9 mouse cellular contexts compared by ENCODE assay signal in genomic region chr5:124432398-124433012, GRCm38 (mm10). TPM values are rescaled to one million over a fixed set of nuclear protein-coding genes. Genes with fewer than 3 reads are reported as not detected.
DNase-seq lines count a peak whose midpoint lies in the region; ATAC-seq and TF ChIP-seq lines count a peak whose summit lies in the region.
"Had no signal": no experiment of that assay in that cellular context is flagged by ENCODE, and none has a peak within 500 bp of the region (broad histone marks: within the 10 kb centered on the region; RNA-seq: fewer than 3 reads in every experiment).

No protein-coding gene starts in this region.

- peaks cover 5% of the 10 kb centered on the region; the same call in 1 of the 2 replicates for H3K4me1 ChIP-seq in embryonic facial prominence, embryonic 12.5 days
- no peaks in the 10 kb centered on the region for H3K4me1 ChIP-seq in liver, embryonic 14.5 days (replicated peaks; ENCODE audit: control insufficient read depth in 2 of 2, insufficient read depth in 2 of 2, low read length in 1 of 2)
- H3K4me1 ChIP-seq: embryonic facial prominence, embryonic 15.5 days had no signal

- no peak for TF ChIP-seq EP300 in liver, embryonic 14.5 days (IDR thresholded peaks at IDR 0.05; ENCODE audit: low read depth)

- H3K4me3 ChIP-seq in embryonic facial prominence, embryonic 12.5 days = no peak overlapping the region
- H3K4me3 ChIP-seq in liver, embryonic 14.5 days (ENCODE audit: insufficient read depth in 1 of 2, low read depth in 2 of 2, low read length in 2 of 2) = no peak overlapping the region
- H3K4me3 ChIP-seq: embryonic facial prominence, embryonic 15.5 days had no signal

- no peak overlapping the region for H3K9ac ChIP-seq in embryonic facial prominence, embryonic 12.5 days
- H3K9ac ChIP-seq in liver, embryonic 14.5 days (replicated peaks) = no peak overlapping the region
- H3K9ac ChIP-seq: embryonic facial prominence, embryonic 15.5 days had no signal

- H3K27me3 ChIP-seq in embryonic facial prominence, embryonic 12.5 days = no peaks in the 10 kb centered on the region
- H3K27me3 ChIP-seq in liver, embryonic 14.5 days (ENCODE audit: control insufficient read depth, insufficient read depth, low read length) = no peaks in the 10 kb centered on the region
- H3K27me3 ChIP-seq: embryonic facial prominence, embryonic 15.5 days had no signal

- intact Hi-C loops in heart, postnatal 36 days (cut with DNase I) = loop anchor here (1.0 to 5.0 kb wide), 2 partner anchors 107 to 430 kb away; partner anchors contain the start of genes Ccdc92 and Zfp664

- peak; percentile 59; the same call in 1 of the 2 replicates for ATAC-seq in embryonic facial prominence, embryonic 12.5 days (ENCODE audit: insufficient number of reproducible peaks, insufficient read depth, low FRiP score, low TSS enrichment)
- peak; percentile 68; the same call in 1 of the 2 replicates for ATAC-seq in liver, embryonic 14.5 days (ENCODE audit: insufficient read depth)

- H3K36me3 ChIP-seq in embryonic facial prominence, embryonic 12.5 days = no peaks in the 10 kb centered on the region
- no peaks in the 10 kb centered on the region for H3K36me3 ChIP-seq in liver, embryonic 14.5 days (replicated peaks; ENCODE audit: control insufficient read depth, insufficient read depth, low read depth)
- H3K36me3 ChIP-seq: embryonic facial prominence, embryonic 15.5 days had no signal

- peak; percentile 75 for DNase-seq in CD4-positive helper T cell, adult 2 months (ENCODE audit: low read depth, low spot score)
- DNase-seq in ZHBTc4 (ENCODE audit: low read depth, low spot score) = peak; percentile 67
- peak; percentile 72 to 79 for DNase-seq in heart, postnatal 36 days
- peak; percentile 71 to 86 for DNase-seq in kidney, postnatal 25 days
- no peak for DNase-seq in liver, embryonic 14.5 days (ENCODE audit: low read depth in 3 of 3, low spot score in 3 of 3)
- DNase-seq in natural killer cell, adult 2 months (ENCODE audit: low spot score in 2 of 2) = peak; percentile 59 to 74
- DNase-seq in thymus, postnatal 14 days = peak; percentile 80

- TF ChIP-seq CTCF in liver, embryonic 14.5 days (IDR thresholded peaks at IDR 0.05; ENCODE audit: low read depth) = peak; percentile 81

- H3K9me3 ChIP-seq in embryonic facial prominence, embryonic 12.5 days = no peaks in the 10 kb centered on the region
- H3K9me3 ChIP-seq in liver, embryonic 14.5 days (ENCODE audit: control insufficient read depth, low read length) = no peaks in the 10 kb centered on the region
- H3K9me3 ChIP-seq: embryonic facial prominence, embryonic 15.5 days had no signal

- no peak overlapping the region for H3K27ac ChIP-seq in embryonic facial prominence, embryonic 12.5 days
- no peak overlapping the region for H3K27ac ChIP-seq in liver, embryonic 14.5 days
- H3K27ac ChIP-seq: embryonic facial prominence, embryonic 15.5 days had no signal

- no peak overlapping the region for H3K4me2 ChIP-seq in embryonic facial prominence, embryonic 12.5 days (replicated peaks)
- H3K4me2 ChIP-seq in liver, embryonic 14.5 days (ENCODE audit: low read depth) = no peak overlapping the region
- H3K4me2 ChIP-seq: embryonic facial prominence, embryonic 15.5 days had no signal

RNA-seq across cellular contexts. Expression of gene Sbno1, which starts 6.7 kb away (rescaled TPM):
- 94.4 and 94.7 TPM in 2 replicates for polyA plus RNA-seq in embryonic facial prominence, embryonic 12.5 days (2016; fragmentation: Nextera tagmentation; extraction: Ambion mirVana)
- 10 to 100 TPM; 65.3 to 71.7 TPM for total RNA-seq in heart, postnatal 36 days (2021)
- polyA plus RNA-seq in liver, embryonic 14.5 days (2012; rRNA removed) = 9.0 and 12.6 TPM in 2 replicates
- 34.2 and 35.1 TPM in 2 replicates for polyA plus RNA-seq in liver, embryonic 14.5 days (2014; fragmentation: Nextera tagmentation; extraction: Ambion mirVana)

RNA-seq across cellular contexts. Expression of gene Kmt5a, which starts 7.2 kb away (rescaled TPM):
- 60.9 and 71.3 TPM in 2 replicates for polyA plus RNA-seq in embryonic facial prominence, embryonic 12.5 days (2016; fragmentation: Nextera tagmentation; extraction: Ambion mirVana)
- 100 to 1,000 TPM; 191 to 237 TPM for total RNA-seq in heart, postnatal 36 days (2021)
- polyA plus RNA-seq in liver, embryonic 14.5 days (2012; rRNA removed) = 47.6 and 58.6 TPM in 2 replicates
- polyA plus RNA-seq in liver, embryonic 14.5 days (2014; fragmentation: Nextera tagmentation; extraction: Ambion mirVana) = 51.8 and 68.8 TPM in 2 replicates

RNA-seq across cellular contexts. Expression of gene Rilpl2, which starts 45.7 kb away (rescaled TPM):
- 29.5 and 30.7 TPM in 2 replicates for polyA plus RNA-seq in embryonic facial prominence, embryonic 12.5 days (2016; fragmentation: Nextera tagmentation; extraction: Ambion mirVana)
- 1 to 10 TPM; 7.9 to 9.9 TPM for total RNA-seq in heart, postnatal 36 days (2021)
- 5.9 and 8.1 TPM in 2 replicates for polyA plus RNA-seq in liver, embryonic 14.5 days (2012; rRNA removed)
- 7.8 and 9.6 TPM in 2 replicates for polyA plus RNA-seq in liver, embryonic 14.5 days (2014; fragmentation: Nextera tagmentation; extraction: Ambion mirVana)

RNA-seq across cellular contexts. Expression of gene Snrnp35, which starts 50.4 kb away (rescaled TPM):
- polyA plus RNA-seq in embryonic facial prominence, embryonic 12.5 days (2016; fragmentation: Nextera tagmentation; extraction: Ambion mirVana) = 26.5 and 27.2 TPM in 2 replicates
- total RNA-seq in heart, postnatal 36 days (2021) = 10 to 100 TPM in 1 of 2 experiments, 1 to 10 TPM in 1; 9.7 to 18.2 TPM
- polyA plus RNA-seq in liver, embryonic 14.5 days (2012; rRNA removed) = 3.0 and 7.4 TPM in 2 replicates
- 4.5 and 5.8 TPM in 2 replicates for polyA plus RNA-seq in liver, embryonic 14.5 days (2014; fragmentation: Nextera tagmentation; extraction: Ambion mirVana)

Comparison
In these comparisons a context has a peak if more than half of its experiments do, and no peak if none do; other contexts are left out.
1. DNase-seq: peak in CD4-positive helper T cell, adult 2 months (single experiment), ZHBTc4 (single experiment), heart, postnatal 36 days (2 of 2), kidney, postnatal 25 days (2 of 2), natural killer cell, adult 2 months (2 of 2) and thymus, postnatal 14 days (single experiment); none in liver, embryonic 14.5 days (0 of 3).